Mouse (Mus musculus): ENCODE measurements around the gene Tcp10b. TPM values are rescaled to one million over a fixed set of nuclear protein-coding genes. Genes with fewer than 3 reads are reported as not detected.
A peak's percentile ranks its signal among the peaks of the same experiment; 100 is the strongest.
"Not testable (repeated sequence)": the region's sequence is repeated elsewhere in the genome, so short reads cannot be mapped to it uniquely, and the experiment has no call there.

The Tcp10b gene
- polyA plus RNA-seq, 1 experiment from 2014 or later: 0.16 TPM

GRCm38 (mm10) chr17:13092100-13092764 lies 31.3 kb downstream of the Tcp10b start:
- H3K4me2 ChIP-seq (ENCODE audit: low read length); H3K4me3 ChIP-seq (replicated peaks; ENCODE audit: low read depth, low read length); H3K27ac ChIP-seq; H3K9me3 ChIP-seq (replicated peaks; ENCODE audit: low read length); DNase-seq (ENCODE audit: low spot score); H3K36me3 ChIP-seq (ENCODE audit: insufficient read depth, low read length); H3K9ac ChIP-seq (ENCODE audit: low read depth, low read length); ATAC-seq (replicated peaks; ENCODE audit: low FRiP score, low read depth); H3K4me1 ChIP-seq (replicated peaks; ENCODE audit: insufficient read depth, low read length); H3K27me3 ChIP-seq (ENCODE audit: insufficient read depth, low read length): not testable (repeated sequence)
- 54% methylated on average over 5 of the region's 8 CpGs for WGBS

- not testable (repeated sequence) for H3K4me1 ChIP-seq (replicated peaks; ENCODE audit: insufficient read depth, low read length); DNase-seq (ENCODE audit: low spot score); H3K9me3 ChIP-seq (replicated peaks; ENCODE audit: low read length); H3K9ac ChIP-seq (ENCODE audit: low read depth, low read length); H3K27me3 ChIP-seq (ENCODE audit: insufficient read depth, low read length); H3K36me3 ChIP-seq (ENCODE audit: insufficient read depth, low read length); H3K27ac ChIP-seq; H3K4me2 ChIP-seq (ENCODE audit: low read length); H3K4me3 ChIP-seq (replicated peaks; ENCODE audit: low read depth, low read length)
- WGBS: no CpG with 5 or more reads among the region's 4 CpGs
- peak; percentile 43; the same call in 1 of the 2 replicates for ATAC-seq (replicated peaks; ENCODE audit: low FRiP score, low read depth)
Measured at GRCm38 (mm10) chr17:13092960-13093359, 32.1 kb downstream of the Tcp10b start.

DNA sequence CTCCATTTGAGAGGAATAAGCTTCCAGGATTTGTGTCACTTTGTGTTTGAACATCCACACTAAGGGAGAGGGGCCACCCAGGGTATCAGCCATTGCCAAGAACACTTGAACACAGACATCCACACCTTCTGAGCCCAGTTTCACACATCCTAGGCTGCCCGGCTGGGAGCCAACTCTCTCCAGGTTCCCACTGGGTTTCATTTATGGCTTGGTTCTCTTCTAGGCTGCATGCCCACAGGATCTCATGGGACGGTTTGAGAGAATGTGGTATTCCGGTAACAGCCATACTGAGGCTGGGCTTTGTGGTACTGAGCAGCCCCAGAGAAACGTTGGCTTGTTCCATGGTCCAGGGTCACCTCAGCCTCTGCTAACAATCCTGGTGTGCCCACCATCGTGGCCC lies 45.7 kb downstream of the Tcp10b start:
- ATAC-seq (replicated peaks; ENCODE audit: low FRiP score, low read depth); H3K4me2 ChIP-seq (ENCODE audit: low read length); H3K9ac ChIP-seq (ENCODE audit: low read depth, low read length); H3K4me3 ChIP-seq (replicated peaks; ENCODE audit: low read depth, low read length); DNase-seq (ENCODE audit: low spot score); H3K9me3 ChIP-seq (replicated peaks; ENCODE audit: low read length); H3K4me1 ChIP-seq (replicated peaks; ENCODE audit: insufficient read depth, low read length); H3K36me3 ChIP-seq (ENCODE audit: insufficient read depth, low read length); H3K27me3 ChIP-seq (ENCODE audit: insufficient read depth, low read length); H3K27ac ChIP-seq: not testable (repeated sequence)
- 96% methylated on average over 4 of the region's 5 CpGs for WGBS

- 82% methylated on average over 2 of the region's 9 CpGs for WGBS
- not testable (repeated sequence) for ATAC-seq (replicated peaks; ENCODE audit: low FRiP score, low read depth); H3K4me2 ChIP-seq (ENCODE audit: low read length); DNase-seq (ENCODE audit: low spot score); H3K9ac ChIP-seq (ENCODE audit: low read depth, low read length); H3K27ac ChIP-seq; H3K4me3 ChIP-seq (replicated peaks; ENCODE audit: low read depth, low read length); H3K36me3 ChIP-seq (ENCODE audit: insufficient read depth, low read length); H3K9me3 ChIP-seq (replicated peaks; ENCODE audit: low read length); H3K27me3 ChIP-seq (ENCODE audit: insufficient read depth, low read length); H3K4me1 ChIP-seq (replicated peaks; ENCODE audit: insufficient read depth, low read length)
Measured at GRCm38 (mm10) chr17:13112504-13113291, 51.8 kb downstream of the Tcp10b start.

- 93% methylated on average over 2 of the region's 5 CpGs for WGBS
- not testable (repeated sequence) for H3K4me1 ChIP-seq (replicated peaks; ENCODE audit: insufficient read depth, low read length); H3K27ac ChIP-seq; DNase-seq (ENCODE audit: low spot score); H3K4me2 ChIP-seq (ENCODE audit: low read length); H3K4me3 ChIP-seq (replicated peaks; ENCODE audit: low read depth, low read length); H3K9me3 ChIP-seq (replicated peaks; ENCODE audit: low read length); H3K36me3 ChIP-seq (ENCODE audit: insufficient read depth, low read length); H3K27me3 ChIP-seq (ENCODE audit: insufficient read depth, low read length); H3K9ac ChIP-seq (ENCODE audit: low read depth, low read length)
- peak; percentile 49 for ATAC-seq (replicated peaks; ENCODE audit: low FRiP score, low read depth)
Measured at GRCm38 (mm10) chr17:13123308-13124038, 62.6 kb downstream of the Tcp10b start.

- peak; percentile 15; the same call in 1 of the 2 replicates for TF ChIP-seq CTCF (IDR thresholded peaks at IDR 0.05; ENCODE audit: low read depth)
- not testable (repeated sequence) for H3K9me3 ChIP-seq (replicated peaks; ENCODE audit: low read length); H3K36me3 ChIP-seq (ENCODE audit: insufficient read depth, low read length); H3K4me3 ChIP-seq (replicated peaks; ENCODE audit: low read depth, low read length); H3K27ac ChIP-seq; H3K9ac ChIP-seq (ENCODE audit: low read depth, low read length); H3K27me3 ChIP-seq (ENCODE audit: insufficient read depth, low read length); DNase-seq (ENCODE audit: low spot score); H3K4me2 ChIP-seq (ENCODE audit: low read length); H3K4me1 ChIP-seq (replicated peaks; ENCODE audit: insufficient read depth, low read length)
- 0 out of 2 replicates have a peak, but pooled peaks have one; percentile 27 for ATAC-seq (replicated peaks; ENCODE audit: low FRiP score, low read depth)
- WGBS: 10% methylated on average over 2 of the region's 3 CpGs
Measured at GRCm38 (mm10) chr17:13124241-13124640, 63.3 kb downstream of the Tcp10b start.

DNA sequence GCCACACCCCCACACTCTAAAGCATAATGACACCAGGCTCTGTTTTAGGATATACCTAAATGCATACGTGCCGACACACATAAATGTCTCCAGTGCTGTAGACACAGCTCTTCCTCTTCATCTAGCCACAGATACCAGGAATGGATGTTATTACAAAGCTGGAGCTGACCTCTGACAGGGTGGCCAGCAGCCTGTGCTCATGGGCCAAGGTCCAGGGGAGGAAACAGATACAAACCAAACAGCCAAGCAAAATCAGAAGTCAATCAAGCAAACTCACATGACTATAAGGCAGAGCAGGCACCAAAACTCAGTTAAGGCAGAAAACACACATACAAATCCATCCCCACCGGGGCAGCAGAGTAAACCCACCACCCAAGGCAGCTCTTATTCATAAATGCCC lies 68.4 kb downstream of the Tcp10b start:
- ATAC-seq (replicated peaks; ENCODE audit: low FRiP score, low read depth); H3K9me3 ChIP-seq (replicated peaks; ENCODE audit: low read length); H3K4me1 ChIP-seq (replicated peaks; ENCODE audit: insufficient read depth, low read length); H3K9ac ChIP-seq (ENCODE audit: low read depth, low read length); H3K27ac ChIP-seq; H3K4me3 ChIP-seq (replicated peaks; ENCODE audit: low read depth, low read length); H3K36me3 ChIP-seq (ENCODE audit: insufficient read depth, low read length); DNase-seq (ENCODE audit: low spot score); H3K4me2 ChIP-seq (ENCODE audit: low read length); H3K27me3 ChIP-seq (ENCODE audit: insufficient read depth, low read length): not testable (repeated sequence)
- no CpG with 5 or more reads among the region's 3 CpGs for WGBS

GRCm38 (mm10) chr17:13129737-13130465 lies 69.0 kb downstream of the Tcp10b start:
- H3K9me3 ChIP-seq (replicated peaks; ENCODE audit: low read length); H3K36me3 ChIP-seq (ENCODE audit: insufficient read depth, low read length); H3K27me3 ChIP-seq (ENCODE audit: insufficient read depth, low read length); H3K4me3 ChIP-seq (replicated peaks; ENCODE audit: low read depth, low read length); ATAC-seq (replicated peaks; ENCODE audit: low FRiP score, low read depth); DNase-seq (ENCODE audit: low spot score); H3K27ac ChIP-seq; H3K4me2 ChIP-seq (ENCODE audit: low read length); H3K9ac ChIP-seq (ENCODE audit: low read depth, low read length); H3K4me1 ChIP-seq (replicated peaks; ENCODE audit: insufficient read depth, low read length): not testable (repeated sequence)
- 39% methylated on average over 9 of the region's 11 CpGs for WGBS
